Mouse (Mus musculus) lung, adult 2 months (tissue): Measurements from ENCODE around the gene Plxna1.

Experiments used
- CTCF ChIP-seq: fragments of 200-500 bp; IDR thresholded peaks from 2 replicates; pipeline ENCODE4 v1.5.1; 2011; ENCODE audit warnings: mild to moderate bottlenecking, low read length, control low read depth; ENCODE audit not compliant: insufficient read depth
- POLR2A ChIP-seq: fragments of 200-500 bp; IDR thresholded peaks from 2 replicates; pipeline ENCODE4 v1.6.1; 2011; ENCODE audit warnings: low read depth, mild to moderate bottlenecking, control low read depth, low read length, borderline replicate concordance; ENCODE audit errors: extremely low read depth

DNA sequence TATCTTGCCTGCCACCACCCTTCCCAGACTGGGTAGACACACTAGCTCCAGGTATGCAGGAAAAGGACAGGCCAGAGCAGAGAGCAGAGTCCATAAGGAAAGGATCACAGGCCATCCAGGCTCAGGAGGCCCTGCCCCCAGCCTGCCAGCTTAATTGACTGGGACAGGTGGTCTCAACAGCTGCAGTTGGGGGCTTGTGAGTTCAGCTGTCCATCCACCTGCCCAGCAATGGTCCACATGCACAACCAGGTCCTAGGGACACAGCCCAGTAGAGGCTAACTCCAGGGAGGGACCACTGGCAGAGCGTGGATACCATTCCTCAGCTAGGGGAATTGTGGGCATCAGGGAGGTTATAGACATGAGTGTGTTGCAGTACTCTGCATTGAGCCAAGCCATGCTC, 16.6 kb downstream of the Plxna1 start:
- no peak for TF ChIP-seq CTCF
- TF ChIP-seq POLR2A = no peak
